Mouse (Mus musculus): ENCODE measurements around the gene Npdc1. TPM values are rescaled to one million over a fixed set of nuclear protein-coding genes. Genes with fewer than 3 reads are reported as not detected.

Npdc1 gene
- 100 to 1,000 TPM; 331 to 339 TPM for total RNA-seq (2021)

DNA sequence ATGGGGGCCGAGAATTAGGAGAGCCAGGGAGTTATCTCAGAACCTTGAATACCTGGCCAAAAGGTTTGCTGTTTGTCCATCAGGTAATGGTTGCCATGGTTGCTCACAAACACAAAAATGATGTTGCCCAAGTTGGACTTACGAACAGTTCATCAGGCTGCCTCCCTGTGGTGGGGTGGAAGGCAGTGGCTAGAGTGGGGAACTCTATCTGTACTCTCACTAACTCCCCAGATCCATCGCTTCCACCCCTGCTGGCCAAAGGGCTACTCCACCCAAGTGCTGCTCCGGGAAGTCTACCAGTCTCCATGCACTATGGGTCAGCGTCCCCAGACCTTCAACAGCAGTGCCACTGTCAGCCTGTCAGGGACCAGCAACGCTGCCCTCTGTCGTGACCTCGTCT, at the start of gene Npdc1:
Gene Npdc1, plus strand, starts transcription at position 301 of the 400 bp plus-strand sequence.
- intact Hi-C loops (cut with DNase I) = no loop called here
- DNase-seq (ENCODE audit: low spot score in 2 of 2) = no peak

DNA sequence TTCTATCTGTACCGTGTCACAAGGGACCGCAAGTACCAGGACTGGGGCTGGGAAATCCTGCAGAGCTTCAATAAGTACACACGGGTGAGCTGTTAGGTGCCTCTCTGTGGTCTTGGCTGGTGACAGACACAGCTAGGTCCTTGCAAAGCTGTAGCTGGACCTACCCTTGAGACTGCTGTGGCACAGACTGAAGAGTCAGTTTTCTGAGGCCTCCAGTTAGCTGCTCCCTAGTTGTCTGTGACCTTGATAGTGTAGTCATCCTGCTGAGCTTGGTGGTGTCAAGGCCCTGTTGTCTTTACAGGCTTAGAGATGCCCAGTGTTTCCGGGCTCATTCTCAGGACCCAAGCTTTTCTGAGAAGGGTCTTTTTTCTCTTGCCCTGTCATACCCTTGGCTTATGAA, 49.7 kb upstream of the Npdc1 start:
- intact Hi-C loops (cut with DNase I) = no loop called here
- DNase-seq (ENCODE audit: low spot score in 2 of 2) = no peak

DNA sequence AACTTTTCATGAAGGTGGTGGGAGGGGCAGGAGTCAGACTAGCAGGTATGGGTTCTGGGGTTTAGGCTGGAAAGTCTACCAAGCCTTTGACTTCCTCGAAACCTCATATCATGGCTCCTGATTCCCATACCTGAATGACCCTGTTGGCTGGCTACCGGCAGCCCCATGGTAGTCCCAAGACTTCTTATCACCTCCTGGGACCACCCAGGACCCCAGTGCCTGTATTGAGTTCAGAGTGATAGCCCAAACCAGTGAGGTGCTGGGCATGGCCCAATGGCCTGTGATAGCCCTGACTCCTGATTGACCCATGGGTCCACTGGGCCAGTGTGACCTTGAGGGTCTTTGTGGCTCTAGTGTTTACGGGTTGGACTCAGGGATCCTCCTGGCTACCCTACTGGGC, 48.5 kb upstream of the Npdc1 start:
- no peak for DNase-seq (ENCODE audit: low spot score in 2 of 2)
- intact Hi-C loops (cut with DNase I) = no loop called here

DNA sequence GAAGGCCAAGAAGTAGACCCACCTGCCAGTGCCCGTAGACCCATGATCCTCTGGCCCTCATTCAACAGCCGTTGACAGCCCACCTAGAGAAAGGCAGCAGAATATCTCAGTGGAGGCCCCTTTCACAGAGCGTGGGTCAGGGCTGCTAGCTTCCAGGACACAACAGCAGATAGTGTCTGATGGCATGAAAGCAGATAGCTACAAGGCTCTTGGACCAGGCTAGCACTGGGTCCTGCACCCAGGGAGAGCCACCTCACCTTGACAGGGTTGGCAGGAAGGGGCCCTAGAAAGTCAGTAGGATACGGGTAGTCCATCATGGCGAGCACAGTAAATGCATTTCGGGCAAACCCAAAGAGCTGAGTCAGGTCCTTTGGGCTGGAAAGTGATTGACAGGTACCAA, 44.9 kb upstream of the Npdc1 start:
- intact Hi-C loops (cut with DNase I) = no loop called here
- no peak for DNase-seq (ENCODE audit: low spot score in 2 of 2)

DNA sequence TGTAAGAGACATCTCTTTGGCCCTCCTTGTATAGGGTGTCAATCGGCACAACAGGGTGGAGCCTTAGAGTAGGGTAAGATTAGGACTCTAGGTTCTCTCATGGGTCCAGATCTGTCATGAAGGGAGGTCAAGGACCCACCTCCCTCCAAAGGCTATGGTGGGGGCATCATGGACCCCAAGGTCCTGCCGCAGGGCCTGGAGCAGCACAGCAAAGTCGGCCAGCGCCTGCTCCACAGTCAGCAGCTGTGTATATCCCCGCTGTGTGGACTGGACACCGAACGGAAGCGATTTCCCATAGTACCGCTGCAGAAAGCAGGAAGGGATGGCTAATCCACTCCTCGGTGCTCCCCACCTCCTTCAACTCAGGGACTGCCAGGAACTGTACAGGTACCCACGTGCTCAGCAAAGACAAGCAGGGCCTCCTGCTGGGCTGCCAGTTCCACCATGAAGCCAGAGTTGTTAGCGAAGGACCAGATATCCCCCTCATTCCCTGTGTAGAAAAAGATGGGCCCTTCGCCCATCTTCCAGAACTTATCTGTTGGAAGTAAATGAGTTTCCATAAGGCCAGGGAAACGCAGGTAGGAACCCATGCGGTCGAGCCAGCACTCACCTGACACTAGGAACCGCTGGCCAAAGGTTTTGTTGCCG, 43.6 kb upstream of the Npdc1 start:
- intact Hi-C loops (cut with DNase I) = no loop called here
- DNase-seq (ENCODE audit: low spot score in 2 of 2) = no peak

DNA sequence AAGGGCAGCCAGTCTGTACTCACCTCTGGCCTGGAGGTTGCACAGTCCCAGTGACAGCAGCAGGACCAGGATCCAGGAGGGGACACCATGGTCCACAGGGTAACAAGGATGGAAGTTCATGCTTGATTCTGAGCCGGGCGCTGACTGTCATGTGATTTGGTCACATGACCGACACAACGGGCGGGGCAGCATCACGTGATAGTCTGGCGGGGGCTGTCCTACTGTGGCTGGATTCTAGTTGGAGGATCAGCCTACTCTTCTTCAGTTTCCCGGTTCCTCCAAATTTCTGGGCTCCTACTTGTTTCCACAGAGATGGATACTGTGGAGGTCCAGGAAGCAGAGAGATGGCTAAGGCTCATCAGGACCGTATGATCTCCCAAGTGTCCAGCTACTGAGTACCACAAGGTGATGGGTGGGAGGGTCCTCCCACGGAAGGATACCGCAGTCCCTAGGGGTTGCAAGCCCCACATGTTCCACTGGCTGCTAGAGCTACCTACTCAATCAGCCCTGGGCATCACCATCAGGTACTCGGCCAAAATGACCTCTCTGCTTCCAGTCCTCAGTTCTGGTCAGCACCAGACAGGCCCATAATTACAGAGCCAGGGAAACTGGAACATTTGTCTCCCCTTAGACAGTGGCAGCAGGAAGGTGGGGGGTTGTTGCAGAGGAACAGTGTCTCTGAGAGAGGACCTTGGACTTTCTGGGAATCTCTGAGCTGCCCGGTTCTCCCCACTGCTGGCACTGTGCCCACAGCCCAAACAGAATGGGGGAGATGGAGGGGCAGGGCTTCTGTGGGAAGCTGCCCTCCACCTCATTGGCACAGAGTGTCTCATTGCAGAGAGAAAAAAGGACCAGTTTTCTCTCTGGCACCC, 42.7 kb upstream of the Npdc1 start, which contains the start of gene Dpp7:
Gene Dpp7, minus strand, starts transcription at position 152 of the 872 bp plus-strand sequence.
- DNase-seq (ENCODE audit: low spot score in 2 of 2) = peak; percentile 87 to 91
- intact Hi-C loops (cut with DNase I) = no loop called here

DNA sequence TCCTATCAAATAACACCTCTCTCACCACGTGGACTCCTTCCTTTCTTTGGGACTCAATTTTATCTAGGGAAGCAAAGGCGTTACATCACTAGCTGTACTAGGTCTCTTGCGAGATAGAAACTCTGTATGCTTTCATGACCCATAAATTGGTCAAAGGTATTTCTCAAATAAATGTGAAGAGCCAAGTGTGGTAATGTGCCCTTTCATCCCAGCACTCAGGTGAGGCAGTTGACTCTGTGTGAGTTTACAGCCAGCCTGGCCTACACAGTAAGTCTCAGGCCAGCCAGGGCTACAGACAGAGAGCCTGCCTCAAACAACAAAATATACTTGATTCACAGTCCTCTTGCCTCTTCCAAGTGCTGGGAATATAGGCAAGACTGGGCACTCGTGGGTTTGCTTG, 39.3 kb upstream of the Npdc1 start:
- intact Hi-C loops (cut with DNase I) = no loop called here
- DNase-seq (ENCODE audit: low spot score in 2 of 2) = no peak

DNA sequence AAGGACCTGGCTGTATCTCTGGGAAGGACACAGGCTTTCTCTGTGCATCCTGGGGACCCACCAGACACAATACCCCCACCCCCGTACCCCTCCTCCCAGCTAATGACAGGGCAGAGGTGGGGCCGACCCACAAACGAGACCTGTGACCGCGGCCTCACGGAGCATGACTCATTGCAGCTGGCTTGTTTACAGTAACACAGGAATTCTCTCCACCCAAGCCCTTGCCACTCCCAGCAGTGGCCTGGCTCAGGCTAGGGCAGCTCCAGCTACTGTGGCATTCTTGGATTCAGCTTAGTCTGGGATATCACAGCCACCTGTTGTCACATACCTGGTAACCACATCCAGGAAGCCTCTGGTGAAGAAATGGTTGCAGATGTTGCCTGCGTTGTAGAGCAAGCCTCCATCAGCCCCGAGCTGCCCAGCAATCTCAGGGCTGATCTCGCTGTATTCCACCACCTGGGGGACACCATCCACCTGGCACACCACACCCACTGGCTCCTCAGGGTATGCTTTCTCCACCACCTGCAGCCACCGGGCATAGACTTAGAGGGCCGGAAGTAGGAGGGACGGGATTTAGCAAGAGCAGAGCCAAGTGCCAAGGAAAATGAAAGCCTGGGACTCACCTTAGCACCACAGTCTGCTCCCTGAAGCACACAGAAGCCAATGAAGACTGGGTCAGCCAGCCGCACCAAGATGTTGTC, 35.5 kb upstream of the Npdc1 start:
- no peak for DNase-seq (ENCODE audit: low spot score in 2 of 2)
- intact Hi-C loops (cut with DNase I) = no loop called here

DNA sequence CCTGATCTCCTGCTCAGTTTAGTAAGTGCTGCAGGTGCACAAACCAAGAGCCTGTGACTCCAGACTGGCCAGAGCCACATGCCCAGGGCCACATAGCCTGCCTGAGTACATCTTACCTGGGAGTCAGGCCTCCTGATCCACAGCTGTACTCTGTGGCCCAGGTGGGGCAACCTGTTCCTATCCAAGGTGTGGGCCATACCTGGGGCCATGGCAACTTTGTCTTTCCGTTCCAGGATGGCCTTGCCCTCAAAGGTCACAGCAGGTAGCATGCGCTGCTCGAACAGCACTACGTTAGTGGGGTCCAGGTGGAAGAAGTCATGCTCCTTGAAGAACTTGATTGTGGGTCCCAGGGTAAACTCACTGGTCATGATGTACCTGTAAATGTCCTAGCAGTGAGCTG, 34.8 kb upstream of the Npdc1 start:
- no peak for DNase-seq (ENCODE audit: low spot score in 2 of 2)
- intact Hi-C loops (cut with DNase I) = no loop called here

DNA sequence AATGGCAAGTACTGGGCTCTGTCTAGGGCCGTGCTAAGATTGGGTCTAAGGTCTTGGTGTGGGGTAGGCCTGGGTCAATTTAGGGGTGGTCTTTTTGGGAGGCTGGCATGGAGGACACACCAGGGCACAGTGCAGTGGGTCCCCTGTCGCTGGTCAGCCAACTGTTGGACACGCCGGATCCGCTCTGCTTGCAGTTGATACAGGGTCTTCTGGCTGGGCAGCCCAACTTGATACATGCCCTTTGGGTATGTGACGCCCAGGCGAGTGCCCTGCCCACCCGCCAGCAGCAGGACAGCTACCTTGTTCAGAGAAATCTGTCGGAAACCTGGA, 34.4 kb upstream of the Npdc1 start:
- intact Hi-C loops (cut with DNase I) = loop anchor here (5.0 kb wide), 1 partner anchor 38 kb away; no protein-coding TSS in a partner anchor
- DNase-seq (ENCODE audit: low spot score in 2 of 2) = no peak

DNA sequence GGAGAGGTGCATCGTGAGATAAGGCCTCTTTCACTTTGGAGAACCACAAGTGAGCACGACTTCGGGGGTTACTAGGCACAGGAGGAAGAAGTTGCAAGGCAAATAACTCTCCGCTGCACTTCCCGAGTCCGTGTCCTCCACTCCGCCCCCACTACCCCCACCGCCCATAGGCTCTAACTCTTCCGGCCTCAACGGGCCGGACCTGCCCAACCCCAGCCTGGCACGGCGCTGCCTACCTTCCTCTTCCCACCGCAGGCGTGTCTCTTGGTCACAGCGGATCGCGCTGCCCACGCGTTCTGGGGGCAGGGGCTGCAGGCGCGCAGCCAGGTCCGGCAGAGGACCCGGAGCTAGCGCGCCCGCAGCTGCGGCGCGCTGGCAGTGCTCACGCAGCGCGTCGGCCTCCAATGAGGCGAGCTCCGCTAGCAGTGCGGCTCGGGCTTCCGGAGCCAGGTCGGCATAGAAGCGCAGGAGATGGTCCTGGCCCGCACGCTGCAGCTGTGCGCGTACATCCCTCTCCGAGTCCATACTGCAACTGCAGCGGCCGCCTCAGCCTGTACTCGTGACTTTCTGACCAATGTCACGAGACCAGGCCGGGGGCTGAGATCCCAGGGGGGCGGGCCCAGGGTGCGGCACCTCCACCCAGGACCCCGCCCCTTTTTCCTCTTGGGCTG, 33.9 kb upstream of the Npdc1 start, which contains the start of gene Uap1l1:
Gene Uap1l1, minus strand, starts transcription at position 592 of the 671 bp plus-strand sequence.
- DNase-seq (ENCODE audit: low spot score in 2 of 2) = peak; percentile 60 to 62
- intact Hi-C loops (cut with DNase I) = loop anchor here (5.0 kb wide), 1 partner anchor 37 kb away; no protein-coding TSS in a partner anchor

DNA sequence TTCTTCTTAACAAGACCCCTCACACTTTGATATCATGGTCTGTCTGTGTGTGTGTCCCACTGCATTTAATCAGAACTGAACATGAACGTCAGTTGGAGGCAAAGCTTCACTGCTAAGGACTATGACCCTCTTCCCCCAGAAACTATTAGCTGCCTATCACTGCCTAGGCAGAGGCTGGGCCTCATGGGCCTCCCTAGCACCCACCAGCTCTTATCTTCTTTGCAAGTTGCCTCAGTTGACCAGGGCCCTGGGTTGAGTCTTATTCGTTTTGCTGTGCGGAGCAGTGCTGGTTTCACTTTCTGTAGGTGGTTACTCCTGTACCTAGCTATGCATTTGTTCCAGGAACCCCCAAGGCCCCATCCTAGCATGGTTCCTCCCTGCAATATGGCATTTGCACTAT, 29.2 kb upstream of the Npdc1 start:
- intact Hi-C loops (cut with DNase I) = loop anchor here (5.0 kb wide), 1 partner anchor 32 kb away; no protein-coding TSS in a partner anchor
- DNase-seq (ENCODE audit: low spot score in 2 of 2) = no peak

DNA sequence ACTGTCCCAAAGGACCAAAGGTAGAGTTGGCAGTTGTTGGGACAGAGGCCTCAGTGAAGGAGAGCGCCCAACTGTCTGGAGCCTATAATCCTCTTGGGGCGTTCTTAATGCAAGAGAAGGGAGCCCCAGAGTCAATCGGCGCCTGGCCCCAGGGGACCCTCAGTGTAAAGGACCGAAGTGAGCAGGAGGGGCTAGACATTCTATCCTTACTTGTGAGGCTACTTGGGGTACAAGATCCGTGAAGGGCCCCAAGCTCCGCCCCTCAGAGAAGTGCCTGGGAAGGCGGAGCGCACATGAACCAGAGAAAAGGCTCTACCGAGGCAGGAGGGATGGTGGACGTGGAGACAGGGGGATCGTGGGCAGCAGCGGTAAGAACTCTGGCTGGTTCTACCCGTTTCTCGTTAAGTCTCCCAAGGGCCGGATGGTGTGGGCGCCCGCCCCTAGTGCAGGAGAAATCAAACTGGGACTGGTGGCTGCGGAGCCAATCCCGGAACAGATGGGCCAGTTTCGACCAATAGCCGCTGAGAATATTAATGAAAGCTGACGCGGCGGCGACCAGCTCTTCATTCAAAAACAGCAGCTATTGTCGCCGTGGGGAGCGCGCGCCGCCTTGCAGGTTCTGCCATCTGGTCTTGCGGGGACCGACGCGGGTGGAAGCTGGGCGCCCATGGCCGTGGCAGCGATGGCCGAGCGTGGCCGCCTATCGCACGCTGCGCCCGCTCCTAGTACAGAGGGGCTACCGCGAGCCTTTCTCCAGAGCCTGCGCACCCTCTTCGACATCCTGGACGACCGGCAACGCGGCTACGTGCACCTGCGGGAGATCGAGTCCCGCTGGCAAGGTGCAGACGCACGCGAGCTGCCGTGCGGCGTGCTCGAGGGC, 27.1 kb upstream of the Npdc1 start, which contains the start of gene Sapcd2:
Gene Sapcd2, plus strand, starts transcription at position 558 of the 880 bp plus-strand sequence.
- peak; percentile 89 to 96 for DNase-seq (ENCODE audit: low spot score in 2 of 2)
- intact Hi-C loops (cut with DNase I) = no loop called here

DNA sequence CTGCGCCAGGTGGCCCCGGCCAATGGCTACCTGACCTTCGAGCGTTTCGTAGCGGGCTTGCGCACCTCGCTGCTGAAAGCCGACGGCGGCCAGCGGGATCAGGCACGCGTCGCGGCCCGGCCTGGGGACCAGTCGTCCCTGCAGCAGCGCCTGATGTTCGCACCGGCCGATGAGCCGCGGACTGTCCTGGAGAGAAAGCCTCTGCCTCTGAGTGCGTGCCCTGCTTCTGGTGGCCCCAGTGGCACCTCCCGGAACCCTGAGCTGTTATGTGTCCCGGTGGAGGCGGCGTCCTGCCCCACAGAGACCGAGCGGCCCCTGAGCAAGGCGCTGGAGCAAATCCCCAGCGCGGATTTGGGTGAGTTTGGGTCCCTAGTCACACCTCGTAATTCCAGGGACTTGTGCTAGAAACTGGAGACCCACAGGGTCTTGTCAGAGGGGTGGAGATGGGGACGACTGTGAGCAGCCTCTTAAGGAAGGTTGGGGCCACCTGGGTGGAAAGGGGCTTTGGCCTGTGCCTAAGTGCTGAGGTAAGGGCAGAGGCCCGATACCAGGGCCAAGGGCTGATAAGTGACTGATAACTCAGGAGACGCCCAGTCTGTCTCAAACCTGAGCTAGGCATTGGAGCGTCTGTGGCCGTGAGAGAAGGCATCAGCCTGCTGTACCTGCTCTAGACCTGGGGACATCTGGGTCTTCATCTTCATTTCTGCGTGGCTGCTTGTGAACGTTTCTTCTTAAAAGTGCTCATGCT, 26.3 kb upstream of the Npdc1 start:
- intact Hi-C loops (cut with DNase I) = no loop called here
- no peak for DNase-seq (ENCODE audit: low spot score in 2 of 2)

DNA sequence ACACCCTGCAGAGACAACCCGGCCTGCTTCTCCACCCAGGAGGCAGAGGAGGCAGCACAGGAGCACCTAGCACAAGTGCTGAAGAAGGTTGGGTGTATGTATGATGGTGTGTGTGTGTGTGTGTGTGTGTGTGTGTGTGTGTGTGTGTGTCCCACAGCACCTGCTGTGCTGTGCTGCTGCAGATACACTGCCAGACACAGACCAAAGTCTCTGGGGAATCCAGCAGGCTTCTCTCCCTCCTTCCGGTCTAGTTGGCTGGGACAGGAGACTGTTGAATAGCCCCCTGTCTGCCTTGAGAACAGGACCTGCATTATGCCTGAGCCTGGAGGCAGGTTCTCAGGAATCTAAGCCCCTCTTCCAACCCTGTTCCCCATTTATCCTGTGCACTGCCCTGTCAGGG, 25.7 kb upstream of the Npdc1 start:
- intact Hi-C loops (cut with DNase I) = no loop called here
- DNase-seq (ENCODE audit: low spot score in 2 of 2) = no peak

DNA sequence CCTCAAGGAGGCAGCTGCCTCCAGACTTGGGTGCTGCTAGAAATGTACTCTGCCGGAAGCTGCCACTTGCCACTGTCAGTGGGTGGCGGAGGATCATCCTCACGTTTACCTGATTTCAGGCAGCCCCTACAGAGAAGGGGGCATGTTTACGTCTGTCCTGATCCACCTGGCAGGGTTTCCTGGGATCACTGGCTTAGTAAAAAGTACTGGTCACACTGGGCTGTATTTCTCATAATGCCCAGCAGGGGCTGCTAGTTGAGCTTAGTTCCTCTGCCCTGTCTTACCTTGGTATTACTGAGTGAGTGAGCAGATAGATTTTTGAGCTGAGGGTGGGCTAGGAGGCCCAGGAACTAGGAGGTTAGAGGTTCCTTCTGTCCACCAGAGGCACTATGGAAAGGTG, 22.6 kb upstream of the Npdc1 start:
- intact Hi-C loops (cut with DNase I) = loop anchor here (2.0 kb wide), 1 partner anchor 24 kb away; no protein-coding TSS in a partner anchor
- peak; percentile 57 to 59 for DNase-seq (ENCODE audit: low spot score in 2 of 2)

DNA sequence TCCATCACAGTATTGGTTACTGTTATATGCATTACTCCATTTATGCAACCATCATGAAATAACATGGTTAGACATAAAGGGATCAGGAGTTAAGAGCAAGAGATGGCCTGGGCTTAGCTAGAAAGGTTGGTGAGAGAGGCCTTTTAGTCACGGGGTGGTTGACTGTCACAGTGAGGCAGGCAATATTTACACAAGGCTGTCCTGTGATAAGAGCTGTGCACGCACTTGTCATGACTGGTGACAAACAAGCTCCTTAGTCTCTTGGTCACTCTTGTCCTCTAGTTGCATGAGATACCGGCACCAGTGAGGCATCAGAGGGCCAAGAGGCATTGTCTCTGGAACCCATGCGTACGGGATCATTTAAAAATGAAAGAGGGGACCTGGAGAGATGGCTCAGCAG, 14.7 kb upstream of the Npdc1 start:
- intact Hi-C loops (cut with DNase I) = no loop called here
- DNase-seq (ENCODE audit: low spot score in 2 of 2) = no peak

DNA sequence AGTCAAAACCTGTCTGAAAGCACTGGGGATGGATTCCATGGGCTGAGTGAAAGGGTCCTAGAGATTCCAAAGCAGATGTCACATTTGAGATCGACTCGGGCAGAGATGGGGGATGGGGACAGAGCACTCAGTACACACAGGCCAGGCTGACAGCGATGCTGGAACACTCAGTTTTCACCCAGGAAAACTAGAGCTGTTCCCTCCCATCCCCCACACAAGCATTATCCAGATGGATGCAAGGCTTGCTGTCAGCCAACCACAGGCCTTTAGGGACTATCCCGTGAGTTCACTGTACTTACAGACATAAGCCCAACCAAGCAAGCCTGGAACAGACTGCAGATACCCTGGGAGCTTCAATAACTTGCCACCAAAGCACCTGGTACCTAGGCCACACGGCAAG, 7.9 kb upstream of the Npdc1 start:
- intact Hi-C loops (cut with DNase I) = no loop called here
- no peak for DNase-seq (ENCODE audit: low spot score in 2 of 2)
